Mouse (Mus musculus) embryonic fibroblast, embryonic 13.5 days (primary cell): ENCODE measurements around the gene Ssr1.

Experiments
- CTCF ChIP-seq: IDR thresholded peaks from 2 replicates; pipeline ENCODE4 v1.5.1; 2011; ENCODE audit warnings: mild to moderate bottlenecking, control low read depth, low read length, moderate library complexity, borderline replicate concordance; ENCODE audit not compliant: insufficient read depth
- POLR2A ChIP-seq: IDR thresholded peaks from 2 replicates; pipeline ENCODE4 v1.6.1; 2011; ENCODE audit warnings: low read depth, mild to moderate bottlenecking, control low read depth, low read length, moderate library complexity

DNA sequence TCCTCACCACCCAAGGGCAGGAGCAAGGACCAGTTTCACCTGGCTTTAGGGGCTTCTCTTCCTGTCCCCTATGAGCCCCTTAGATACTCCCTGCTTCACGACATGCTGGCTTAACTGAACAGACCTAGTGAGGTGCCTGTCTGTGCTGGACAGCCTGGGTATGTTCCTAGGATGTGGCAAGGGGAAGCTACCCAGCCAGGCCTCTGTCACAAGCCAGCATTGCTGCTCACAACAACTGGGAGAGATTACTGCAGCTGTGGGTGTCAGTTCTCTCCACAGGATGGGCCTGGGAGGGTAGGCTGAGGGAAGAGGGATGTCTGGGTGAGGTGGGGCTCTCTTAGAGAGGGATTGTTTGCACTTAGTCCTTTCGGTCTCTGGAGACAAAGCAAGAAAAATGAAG is 73.3 kb downstream of the Ssr1 start:
- TF ChIP-seq CTCF, result no peak
- no peak for TF ChIP-seq POLR2A
